11 mouse cellular contexts compared by ENCODE assay signal in genomic region chr6:94203642-94204145, GRCm38 (mm10).
DNase-seq lines count a peak whose midpoint lies in the region; ATAC-seq and TF ChIP-seq lines count a peak whose summit lies in the region.
"Had no signal": no experiment of that assay in that cellular context is flagged by ENCODE, and none has a peak within 500 bp of the region (broad histone marks: within the 10 kb centered on the region; RNA-seq: fewer than 3 reads in every experiment).

No protein-coding gene starts in this region.

- peaks cover 61% of the 10 kb centered on the region for H3K4me1 ChIP-seq in heart, embryonic 15.5 days (replicated peaks)
- peaks cover 9% of the 10 kb centered on the region; the same call in 1 of the 2 replicates for H3K4me1 ChIP-seq in lung, postnatal 0 days (ENCODE audit: insufficient read depth, low read depth, low read length)

- no peak for DNase-seq in heart, postnatal 4 days
- DNase-seq in urinary bladder, postnatal 14 days (ENCODE audit: low spot score): peak; percentile 80
- DNase-seq in urinary bladder, postnatal 10 days (ENCODE audit: low spot score): no peak
- DNase-seq in lung, postnatal 0 days (ENCODE audit: low spot score): peak; percentile 87
- DNase-seq in yolk sac, embryonic 10.5 days (ENCODE audit: low spot score): peak; percentile 60
- no peak for DNase-seq in thymus, adult 18-20 months
- DNase-seq in layer of hippocampus, postnatal 25 days (ENCODE audit: extremely low spot score in 1 of 2, low spot score in 1 of 2): no peak
- DNase-seq: midbrain, embryonic 14.5 days had no signal

- peak overlapping the region; percentile 30; the same call in 1 of the 2 replicates for H3K4me2 ChIP-seq in heart, embryonic 15.5 days
- H3K4me2 ChIP-seq in lung, postnatal 0 days (replicated peaks; ENCODE audit: low read depth, low read length): no peak overlapping the region
- H3K4me2 ChIP-seq: hindbrain, embryonic 15.5 days had no signal

- no peaks in the 10 kb centered on the region for H3K27me3 ChIP-seq in heart, embryonic 15.5 days
- no peaks in the 10 kb centered on the region for H3K27me3 ChIP-seq in lung, postnatal 0 days (replicated peaks; ENCODE audit: insufficient read depth, low read length)
- H3K27me3 ChIP-seq: hindbrain, embryonic 15.5 days had no signal

- no peaks in the 10 kb centered on the region for H3K36me3 ChIP-seq in heart, embryonic 15.5 days
- no peaks in the 10 kb centered on the region for H3K36me3 ChIP-seq in lung, postnatal 0 days (ENCODE audit: insufficient read depth, low read length)
- H3K36me3 ChIP-seq: hindbrain, embryonic 15.5 days had no signal

- no peak overlapping the region for H3K9ac ChIP-seq in heart, embryonic 15.5 days
- no peak overlapping the region for H3K9ac ChIP-seq in lung, postnatal 0 days (replicated peaks; ENCODE audit: low read depth)
- H3K9ac ChIP-seq: hindbrain, embryonic 15.5 days; liver, embryonic 14.5 days had no signal

- no peaks in the 10 kb centered on the region for H3K9me3 ChIP-seq in heart, embryonic 15.5 days (replicated peaks)
- H3K9me3 ChIP-seq in lung, postnatal 0 days (ENCODE audit: low read length): no peaks in the 10 kb centered on the region
- H3K9me3 ChIP-seq: hindbrain, embryonic 15.5 days had no signal

- TF ChIP-seq EP300 in lung, postnatal 0 days (IDR thresholded peaks at IDR 0.05): peak; percentile 98

- 7% methylated on average over 5 of the region's 5 CpGs for WGBS in heart, embryonic 15.5 days
- WGBS in lung, postnatal 0 days: 17% methylated on average over 5 of the region's 5 CpGs

- peak overlapping the region; percentile 51 for H3K27ac ChIP-seq in heart, embryonic 15.5 days
- peak overlapping the region; percentile 79 for H3K27ac ChIP-seq in lung, postnatal 0 days (ENCODE audit: low read length)
- H3K27ac ChIP-seq: hindbrain, embryonic 15.5 days; liver, embryonic 14.5 days had no signal

- ATAC-seq in heart, embryonic 15.5 days (replicated peaks; ENCODE audit: insufficient number of reproducible peaks, insufficient read depth, low FRiP score, low read depth): 0 out of 2 replicates have a peak, but pooled peaks have one; percentile 19
- peak; percentile 83 for ATAC-seq in lung, postnatal 0 days

- no peak overlapping the region for H3K4me3 ChIP-seq in heart, embryonic 15.5 days
- no peak overlapping the region for H3K4me3 ChIP-seq in lung, postnatal 0 days (ENCODE audit: low read depth, low read length)
- H3K4me3 ChIP-seq: hindbrain, embryonic 15.5 days had no signal

- TF ChIP-seq CTCF in lung, postnatal 0 days (IDR thresholded peaks at IDR 0.05): no peak

Comparison
In these comparisons a context has a peak if more than half of its experiments do, and no peak if none do; other contexts are left out.
1. DNase-seq: peak in urinary bladder, postnatal 14 days (single experiment), lung, postnatal 0 days (single experiment) and yolk sac, embryonic 10.5 days (single experiment); none in heart, postnatal 4 days (single experiment), urinary bladder, postnatal 10 days (single experiment), thymus, adult 18-20 months (0 of 2) and layer of hippocampus, postnatal 25 days (0 of 2).